In genomic region chr17:12915488-12915880, GRCm38 (mm10) we compare ENCODE assay signal across 8 mouse cellular contexts. TPM values are rescaled to one million over a fixed set of nuclear protein-coding genes. Genes with fewer than 3 reads are reported as not detected.
A peak's percentile ranks its signal among the peaks of the same experiment; 100 is the strongest.
DNase-seq lines count a peak whose midpoint lies in the region; ATAC-seq lines count a peak whose summit lies in the region.

Gene Tcp1, plus strand, starts transcription at chr17:12915701.

- peak within 1 kb of the TSS; percentile 97 for H3K4me3 ChIP-seq in embryonic facial prominence, embryonic 10.5 days
- H3K4me3 ChIP-seq in heart, embryonic 11.5 days (ENCODE audit: low read depth, low read length): peak within 1 kb of the TSS; percentile 96
- peak within 1 kb of the TSS; percentile 84 for H3K4me3 ChIP-seq in midbrain, embryonic 12.5 days

- H3K9ac ChIP-seq in heart, embryonic 11.5 days (ENCODE audit: low read depth, low read length): peak within 1 kb of the TSS; percentile 99
- H3K9ac ChIP-seq in midbrain, embryonic 12.5 days (replicated peaks): peak within 1 kb of the TSS; percentile 91

- H3K27ac ChIP-seq in embryonic facial prominence, embryonic 10.5 days (replicated peaks): peak within 1 kb of the TSS; percentile 98
- H3K27ac ChIP-seq in heart, embryonic 11.5 days (ENCODE audit: low read depth, low read length): peak within 1 kb of the TSS; percentile 94
- peak within 1 kb of the TSS; percentile 85 for H3K27ac ChIP-seq in midbrain, embryonic 12.5 days (replicated peaks)

- peaks cover 68% of the 10 kb centered on the region for H3K36me3 ChIP-seq in embryonic facial prominence, embryonic 10.5 days (replicated peaks)
- peaks cover 41% of the 10 kb centered on the region for H3K36me3 ChIP-seq in heart, embryonic 11.5 days (ENCODE audit: control insufficient read depth, insufficient read depth, low read length)
- H3K36me3 ChIP-seq in midbrain, embryonic 12.5 days: peaks cover 53% of the 10 kb centered on the region

- peaks cover 13% of the 10 kb centered on the region for H3K4me1 ChIP-seq in embryonic facial prominence, embryonic 10.5 days
- peaks cover 5% of the 10 kb centered on the region; the same call in 1 of the 2 replicates for H3K4me1 ChIP-seq in heart, embryonic 11.5 days (ENCODE audit: control insufficient read depth, insufficient read depth, low read length)
- peaks cover 13% of the 10 kb centered on the region for H3K4me1 ChIP-seq in midbrain, embryonic 12.5 days

- H3K4me2 ChIP-seq in heart, embryonic 11.5 days: peak within 1 kb of the TSS; percentile 87
- peak within 1 kb of the TSS; percentile 90 for H3K4me2 ChIP-seq in midbrain, embryonic 12.5 days (replicated peaks)

- no peak for DNase-seq in frontal cortex, adult 2 months (ENCODE audit: extremely low spot score in 1 of 2, low spot score in 1 of 2)
- DNase-seq in frontal cortex, postnatal 36 days (ENCODE audit: low spot score in 2 of 2): no peak
- no peak for DNase-seq in embryonic facial prominence, embryonic 10.5 days (ENCODE audit: low spot score)
- no peak for DNase-seq in layer of hippocampus, postnatal 10 days (ENCODE audit: low spot score in 2 of 2)
- DNase-seq in ovary, adult 18-20 months (ENCODE audit: low spot score): no peak

- 1% methylated on average over 18 of the region's 18 CpGs for WGBS in embryonic facial prominence, embryonic 10.5 days
- 1% methylated on average over 18 of the region's 18 CpGs for WGBS in heart, embryonic 11.5 days (ENCODE audit: insufficient replicate concordance)
- 2% methylated on average over 18 of the region's 18 CpGs for WGBS in midbrain, embryonic 12.5 days

- H3K27me3 ChIP-seq in embryonic facial prominence, embryonic 10.5 days (replicated peaks; ENCODE audit: low read depth, poor library complexity, severe bottlenecking): no peaks in the 10 kb centered on the region
- no peaks in the 10 kb centered on the region for H3K27me3 ChIP-seq in heart, embryonic 11.5 days (ENCODE audit: control insufficient read depth, insufficient read depth, low read length)
- H3K27me3 ChIP-seq in midbrain, embryonic 12.5 days: no peaks in the 10 kb centered on the region

- peak; percentile 0 for ATAC-seq in CD4-positive, CD25-positive, alpha-beta regulatory T cell, adult 4 months
- no peak for ATAC-seq in heart, embryonic 11.5 days (replicated peaks; ENCODE audit: insufficient number of reproducible peaks, low FRiP score, low TSS enrichment)
- ATAC-seq in midbrain, embryonic 12.5 days (ENCODE audit: low FRiP score, low read depth): peak; percentile 8; the same call in 1 of the 2 replicates

- H3K9me3 ChIP-seq in embryonic facial prominence, embryonic 10.5 days: no peaks in the 10 kb centered on the region
- H3K9me3 ChIP-seq in heart, embryonic 11.5 days (replicated peaks; ENCODE audit: control insufficient read depth, low read length): no peaks in the 10 kb centered on the region
- no peaks in the 10 kb centered on the region for H3K9me3 ChIP-seq in midbrain, embryonic 12.5 days

RNA-seq across cellular contexts. Expression of gene Tcp1, which starts in this region (rescaled TPM):
- 122 and 138 TPM in 2 replicates for polyA plus RNA-seq in frontal cortex, adult 2 months (2012; rRNA removed)
- 100 to 1,000 TPM; 221 to 225 TPM for polyA plus RNA-seq in CD4-positive, CD25-positive, alpha-beta regulatory T cell, adult 4 months (2017; shearing (Covaris generic))
- polyA plus RNA-seq in embryonic facial prominence, embryonic 10.5 days (2016; fragmentation: Nextera tagmentation; extraction: Ambion mirVana): 548 and 551 TPM in 2 replicates
- 440 and 445 TPM in 2 replicates for polyA plus RNA-seq in heart, embryonic 11.5 days (2014; fragmentation: Nextera tagmentation; extraction: Ambion mirVana)
- 100 to 1,000 TPM; 224 to 239 TPM for total RNA-seq in layer of hippocampus, postnatal 10 days (2021)
- 455 and 463 TPM in 2 replicates for polyA plus RNA-seq in midbrain, embryonic 12.5 days (2016; fragmentation: Nextera tagmentation; extraction: Ambion mirVana)
